Mouse (Mus musculus): Measurements from ENCODE around the gene Elane. TPM values are rescaled to one million over a fixed set of nuclear protein-coding genes. Genes with fewer than 3 reads are reported as not detected.

The Elane gene
- polyA plus RNA-seq, 1 experiment from 2014 or later = 2.4 TPM

Small RNA genes within 50 kb of the gene (microRNA-seq; reads per million reads assigned to microRNA genes)
- gene Mir6910 = not detected

Other genes with a start within 250 kb of the Elane start
- 1.1 and 2.5 TPM in 2 replicates for gene Shc2, start 248.3 kb upstream of the Elane start, polyA plus RNA-seq (2015; fragmentation: Nextera tagmentation; extraction: Ambion mirVana)
- not detected in 2 replicates for gene Odf3l2, start 240.5 kb upstream of the Elane start, polyA plus RNA-seq (2015; fragmentation: Nextera tagmentation; extraction: Ambion mirVana)
- gene Madcam1, start 221.7 kb upstream of the Elane start, polyA plus RNA-seq (2015; fragmentation: Nextera tagmentation; extraction: Ambion mirVana) = 27.4 and 31.8 TPM in 2 replicates
- gene Tpgs1, start 216.9 kb upstream of the Elane start, polyA plus RNA-seq (2015; fragmentation: Nextera tagmentation; extraction: Ambion mirVana) = 56.8 and 64.4 TPM in 2 replicates
- gene Cdc34, start 204.1 kb upstream of the Elane start, polyA plus RNA-seq (2015; fragmentation: Nextera tagmentation; extraction: Ambion mirVana) = 120 and 128 TPM in 2 replicates
- 0.21 and 0.56 TPM in 2 replicates for gene Gzmm, start 197.2 kb upstream of the Elane start, polyA plus RNA-seq (2015; fragmentation: Nextera tagmentation; extraction: Ambion mirVana)
- 1,158 and 1,189 TPM in 2 replicates for gene Bsg, start 181.8 kb upstream of the Elane start, polyA plus RNA-seq (2015; fragmentation: Nextera tagmentation; extraction: Ambion mirVana)
- 0.04 TPM in 1 of 2 replicates, not detected in the other for gene Hcn2, start 169.6 kb upstream of the Elane start, polyA plus RNA-seq (2015; fragmentation: Nextera tagmentation; extraction: Ambion mirVana)
- gene Polrmt, start 139.7 kb upstream of the Elane start, polyA plus RNA-seq (2015; fragmentation: Nextera tagmentation; extraction: Ambion mirVana) = 38.8 and 40.5 TPM in 2 replicates
- 0.26 TPM in 1 of 2 replicates, not detected in the other for gene Fgf22, start 131.2 kb upstream of the Elane start, polyA plus RNA-seq (2015; fragmentation: Nextera tagmentation; extraction: Ambion mirVana)
- 39.7 and 56.6 TPM in 2 replicates for gene Rnf126, start 119.3 kb upstream of the Elane start, polyA plus RNA-seq (2015; fragmentation: Nextera tagmentation; extraction: Ambion mirVana)
- gene Fstl3, start 109.0 kb upstream of the Elane start, polyA plus RNA-seq (2015; fragmentation: Nextera tagmentation; extraction: Ambion mirVana) = 15.1 and 16.6 TPM in 2 replicates
- gene Prss57, start 95.3 kb upstream of the Elane start, polyA plus RNA-seq (2015; fragmentation: Nextera tagmentation; extraction: Ambion mirVana) = 0.07 and 0.11 TPM in 2 replicates
- 44.1 and 44.8 TPM in 2 replicates for gene Palm, start 92.7 kb upstream of the Elane start, polyA plus RNA-seq (2015; fragmentation: Nextera tagmentation; extraction: Ambion mirVana)
- 204 and 210 TPM in 2 replicates for gene Misp, start 65.3 kb upstream of the Elane start, polyA plus RNA-seq (2015; fragmentation: Nextera tagmentation; extraction: Ambion mirVana)
- 295 and 302 TPM in 2 replicates for gene Ptbp1, start 31.8 kb upstream of the Elane start, polyA plus RNA-seq (2015; fragmentation: Nextera tagmentation; extraction: Ambion mirVana)
- gene Prtn3, start 11.8 kb upstream of the Elane start, polyA plus RNA-seq (2015; fragmentation: Nextera tagmentation; extraction: Ambion mirVana) = 2.7 and 2.8 TPM in 2 replicates
- 25.5 and 28.2 TPM in 2 replicates for gene Plppr3, start 11.6 kb upstream of the Elane start, polyA plus RNA-seq (2015; fragmentation: Nextera tagmentation; extraction: Ambion mirVana)
- gene Cfd, start 4.6 kb downstream of the Elane start, polyA plus RNA-seq (2015; fragmentation: Nextera tagmentation; extraction: Ambion mirVana) = not detected in 2 replicates
- 34.1 and 37.2 TPM in 2 replicates for gene Med16, start 22.7 kb downstream of the Elane start, polyA plus RNA-seq (2015; fragmentation: Nextera tagmentation; extraction: Ambion mirVana)
- 2.1 and 7.8 TPM in 2 replicates for gene Gm26602, start 24.6 kb downstream of the Elane start, polyA plus RNA-seq (2015; fragmentation: Nextera tagmentation; extraction: Ambion mirVana)
- 0.68 and 0.69 TPM in 2 replicates for gene Kiss1r, start 30.7 kb downstream of the Elane start, polyA plus RNA-seq (2015; fragmentation: Nextera tagmentation; extraction: Ambion mirVana)
- 105 and 116 TPM in 2 replicates for gene R3hdm4, start 35.0 kb downstream of the Elane start, polyA plus RNA-seq (2015; fragmentation: Nextera tagmentation; extraction: Ambion mirVana)
- gene Arid3a, start 40.8 kb downstream of the Elane start, polyA plus RNA-seq (2015; fragmentation: Nextera tagmentation; extraction: Ambion mirVana) = 19.4 and 22.1 TPM in 2 replicates
- gene Wdr18, start 73.9 kb downstream of the Elane start, polyA plus RNA-seq (2015; fragmentation: Nextera tagmentation; extraction: Ambion mirVana) = 86.2 and 96.6 TPM in 2 replicates
- 0.15 and 0.16 TPM in 2 replicates for gene Grin3b, start 84.5 kb downstream of the Elane start, polyA plus RNA-seq (2015; fragmentation: Nextera tagmentation; extraction: Ambion mirVana)
- gene Tmem259, start 98.1 kb downstream of the Elane start, polyA plus RNA-seq (2015; fragmentation: Nextera tagmentation; extraction: Ambion mirVana) = 7.0 and 9.7 TPM in 2 replicates
- 226 and 245 TPM in 2 replicates for gene Cnn2, start 102.3 kb downstream of the Elane start, polyA plus RNA-seq (2015; fragmentation: Nextera tagmentation; extraction: Ambion mirVana)
- gene Abca7, start 110.2 kb downstream of the Elane start, polyA plus RNA-seq (2015; fragmentation: Nextera tagmentation; extraction: Ambion mirVana) = 3.3 and 3.4 TPM in 2 replicates
- gene Arhgap45, start 130.4 kb downstream of the Elane start, polyA plus RNA-seq (2015; fragmentation: Nextera tagmentation; extraction: Ambion mirVana) = 6.0 and 7.3 TPM in 2 replicates
- gene Polr2e, start 153.5 kb downstream of the Elane start, polyA plus RNA-seq (2015; fragmentation: Nextera tagmentation; extraction: Ambion mirVana) = 190 and 212 TPM in 2 replicates
- 942 and 972 TPM in 2 replicates for gene Gpx4, start 160.9 kb downstream of the Elane start, polyA plus RNA-seq (2015; fragmentation: Nextera tagmentation; extraction: Ambion mirVana)
- gene Sbno2, start 219.3 kb downstream of the Elane start, polyA plus RNA-seq (2015; fragmentation: Nextera tagmentation; extraction: Ambion mirVana) = 13.4 and 14.3 TPM in 2 replicates
- gene Stk11, start 229.6 kb downstream of the Elane start, polyA plus RNA-seq (2015; fragmentation: Nextera tagmentation; extraction: Ambion mirVana) = 13.8 and 15.7 TPM in 2 replicates

Measured in intestine, embryonic 16.5 days (tissue).